Mouse (Mus musculus) intestine, postnatal 0 days (tissue): Measurements from ENCODE around the gene Shank2. TPM values are rescaled to one million over a fixed set of nuclear protein-coding genes. Genes with fewer than 3 reads are reported as not detected.

Experiments
- ATAC-seq: fragments of 200-750 bp; cut with Nextera tagmentation; 2 replicates; pipeline ENCODE4 v1.8.0; 2017; ENCODE audit warnings: mild to moderate bottlenecking, moderate TSS enrichment, moderate library complexity
- H3K27ac ChIP-seq: fragments of 300-500 bp; sonication (generic); 2 replicates; pipeline ENCODE4 v1.5.1; 2014; ENCODE audit warnings: mild to moderate bottlenecking, low read depth, low read length, moderate library complexity
- H3K27me3 ChIP-seq: fragments of 300-500 bp; sonication (generic); replicated peaks from 2 replicates; pipeline ENCODE4 v1.6.1; 2014; ENCODE audit warnings: low read length, mixed read lengths; ENCODE audit not compliant: control insufficient read depth, insufficient read depth
- H3K36me3 ChIP-seq: fragments of 300-500 bp; sonication (generic); 2 replicates; pipeline ENCODE4 v1.6.1; 2014; ENCODE audit warnings: mild to moderate bottlenecking, moderate library complexity; ENCODE audit not compliant: control insufficient read depth, insufficient read depth
- H3K4me1 ChIP-seq: fragments of 300-500 bp; sonication (generic); replicated peaks from 2 replicates; pipeline ENCODE4 v1.6.1; 2014; ENCODE audit warnings: antibody characterized with exemption, low read length, mixed read lengths; ENCODE audit not compliant: control insufficient read depth, insufficient read depth
- H3K4me2 ChIP-seq: fragments of 300-500 bp; sonication (generic); replicated peaks from 2 replicates; pipeline ENCODE4 v1.6.1; 2014; ENCODE audit warnings: low read depth, mild to moderate bottlenecking, moderate library complexity
- H3K4me3 ChIP-seq: fragments of 300-500 bp; sonication (generic); 2 replicates; pipeline ENCODE4 v1.5.1; 2014; ENCODE audit warnings: low read depth, low read length
- H3K9ac ChIP-seq: fragments of 300-500 bp; sonication (generic); 2 replicates; pipeline ENCODE4 v1.6.1; 2014; ENCODE audit warnings: mild to moderate bottlenecking, low read depth, low read length
- H3K9me3 ChIP-seq: fragments of 300-500 bp; sonication (generic); 2 replicates; pipeline ENCODE4 v1.6.1; 2016; ENCODE audit warnings: mixed run types; ENCODE audit not compliant: control insufficient read depth
- CTCF ChIP-seq: sonication (generic); IDR thresholded peaks from 2 replicates; pipeline ENCODE4 v1.5.1; 2016; ENCODE audit warnings: low read depth, mild to moderate bottlenecking, control low read depth, antibody characterized with exemption, moderate library complexity
- WGBS: fragments of 180-500 bp; shearing (Covaris S2); extraction: QIAGEN DNeasy Blood & Tissue Kit; methylation state at CpG from one replicate; pipeline ENCODE4 v1.1.7; 2014; 5-methylcytosine and 5-hydroxymethylcytosine counted together
- polyA plus RNA-seq: library from polyadenylated mRNA; unstranded; fragments of >200 nt; fragmentation: Nextera tagmentation; extraction: Ambion mirVana; gene quantifications from 2 replicates; pipeline ENCODE4 v1.2.1, GENCODE M21; 2015

Shank2 gene
- polyA plus RNA-seq, 1 experiment from 2014 or later = 0.74 TPM

DNA sequence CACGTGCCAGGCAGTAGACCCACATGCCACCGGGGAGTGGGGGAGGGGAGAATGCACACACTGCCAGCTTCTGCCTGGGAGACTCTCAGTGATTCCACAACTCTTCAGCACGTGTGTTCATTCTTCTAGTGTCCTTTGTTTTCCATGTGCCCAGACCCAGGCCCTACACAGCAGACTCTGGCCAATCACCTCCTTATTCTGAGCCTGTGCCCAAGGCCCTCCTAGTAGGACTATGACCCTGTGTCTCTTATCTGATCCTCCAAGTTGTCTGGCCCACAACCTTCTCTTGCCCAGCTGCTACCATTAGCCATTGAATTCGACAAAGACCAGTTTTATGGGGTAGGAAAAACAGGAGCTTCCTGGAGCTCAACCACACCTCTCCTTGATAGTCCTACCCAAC, 400.8 kb downstream of the Shank2 start:
- WGBS = 54% methylated on average over 4 of the region's 4 CpGs
- no peak for TF ChIP-seq CTCF
- Histone ChIP-seq H3K9ac (no peak overlapping the region), H3K4me1 (no peaks in the 10 kb centered on the region), H3K27me3 (no peaks in the 10 kb centered on the region), H3K27ac (no peak overlapping the region), H3K4me3 (no peak overlapping the region), H3K36me3 (no peaks in the 10 kb centered on the region; the same call in 1 of the 2 replicates), H3K4me2 (no peak overlapping the region), H3K9me3 (no peaks in the 10 kb centered on the region)
- ATAC-seq = peak; percentile 52; the same call in 1 of the 2 replicates

DNA sequence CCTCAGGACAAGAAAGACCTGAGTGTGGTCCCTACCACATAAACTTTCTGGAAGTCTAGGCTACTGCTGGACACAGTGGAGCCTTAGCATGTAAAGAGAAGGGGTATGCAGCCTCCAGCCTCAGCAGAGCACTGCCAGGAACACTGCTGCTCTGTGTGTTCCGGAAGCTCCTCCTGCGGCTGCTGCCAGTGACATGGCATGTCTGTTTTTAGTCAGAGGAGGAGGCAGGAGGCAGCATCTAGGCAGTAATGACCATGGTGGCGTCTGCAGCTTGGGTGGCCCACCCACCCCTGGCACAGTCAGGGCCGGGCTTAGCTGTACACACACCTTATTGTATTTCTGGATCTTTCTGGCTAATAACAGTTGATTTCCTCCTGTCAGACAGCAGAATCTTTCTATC, 405.9 kb downstream of the Shank2 start:
- Histone ChIP-seq H3K4me3 (no peak overlapping the region), H3K4me2 (no peak overlapping the region), H3K36me3 (no peaks in the 10 kb centered on the region; the same call in 1 of the 2 replicates), H3K9ac (no peak overlapping the region), H3K27ac (no peak overlapping the region), H3K27me3 (no peaks in the 10 kb centered on the region), H3K4me1 (no peaks in the 10 kb centered on the region), H3K9me3 (no peaks in the 10 kb centered on the region)
- ATAC-seq = no peak
- 56% methylated on average over 4 of the region's 4 CpGs for WGBS
- no peak for TF ChIP-seq CTCF

DNA sequence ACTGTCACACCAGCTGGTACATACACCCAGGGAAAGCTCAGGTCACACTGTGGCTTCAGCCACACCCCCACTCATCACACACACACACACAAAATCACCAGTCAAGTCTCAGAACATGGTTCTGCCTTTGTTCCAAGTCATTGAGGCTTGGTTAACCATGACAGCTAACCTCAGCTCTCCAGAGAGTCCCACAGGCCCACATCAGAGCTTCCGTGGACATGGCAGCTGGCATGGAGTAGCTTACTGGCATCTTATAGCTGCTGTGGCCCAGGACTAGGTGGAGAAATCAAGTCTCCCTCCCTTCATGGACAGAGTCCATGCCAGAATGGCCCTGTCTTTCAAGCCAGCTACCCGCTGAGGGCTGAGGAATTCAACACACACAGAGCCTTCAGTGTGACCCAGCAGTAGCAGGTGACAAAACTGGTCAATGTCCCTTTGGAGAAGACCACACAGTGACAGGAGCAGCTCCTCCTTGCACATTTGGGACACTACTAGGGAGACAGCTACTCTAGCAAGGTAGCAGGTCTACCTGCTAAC, 406.8 kb downstream of the Shank2 start:
- Histone ChIP-seq H3K4me2 (no peak overlapping the region), H3K4me3 (no peak overlapping the region), H3K9ac (no peak overlapping the region), H3K4me1 (no peaks in the 10 kb centered on the region), H3K36me3 (no peaks in the 10 kb centered on the region; the same call in 1 of the 2 replicates), H3K9me3 (no peaks in the 10 kb centered on the region), H3K27ac (no peak overlapping the region), H3K27me3 (no peaks in the 10 kb centered on the region)
- WGBS = 89% methylated on average over 2 of the region's 2 CpGs
- TF ChIP-seq CTCF = no peak
- no peak for ATAC-seq

DNA sequence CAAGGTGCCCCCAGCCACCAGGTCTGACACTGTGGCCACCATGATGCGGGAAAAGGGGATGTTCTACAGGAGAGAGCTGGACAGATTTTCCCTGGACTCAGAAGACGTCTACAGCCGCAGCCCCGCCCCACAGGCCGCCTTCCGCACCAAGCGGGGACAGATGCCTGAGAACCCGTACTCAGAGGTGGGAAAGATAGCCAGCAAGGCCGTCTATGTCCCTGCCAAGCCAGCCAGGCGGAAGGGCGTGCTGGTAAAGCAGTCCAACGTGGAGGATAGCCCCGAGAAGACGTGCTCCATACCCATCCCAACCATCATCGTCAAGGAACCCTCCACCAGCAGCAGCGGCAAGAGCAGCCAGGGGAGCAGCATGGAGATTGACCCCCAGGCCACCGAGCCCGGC, 408.0 kb downstream of the Shank2 start:
- Histone ChIP-seq H3K9ac (no peak overlapping the region), H3K4me2 (no peak overlapping the region), H3K4me3 (no peak overlapping the region), H3K27ac (no peak overlapping the region), H3K4me1 (no peaks in the 10 kb centered on the region), H3K36me3 (no peaks in the 10 kb centered on the region; the same call in 1 of the 2 replicates), H3K27me3 (no peaks in the 10 kb centered on the region), H3K9me3 (no peaks in the 10 kb centered on the region)
- TF ChIP-seq CTCF = no peak
- WGBS = 78% methylated on average over 18 of the region's 18 CpGs
- ATAC-seq = no peak

- Histone ChIP-seq H3K9ac (no peak overlapping the region), H3K9me3 (no peaks in the 10 kb centered on the region), H3K27ac (no peak overlapping the region), H3K4me3 (no peak overlapping the region), H3K4me1 (no peaks in the 10 kb centered on the region), H3K27me3 (no peaks in the 10 kb centered on the region), H3K4me2 (no peak overlapping the region), H3K36me3 (no peaks in the 10 kb centered on the region; the same call in 1 of the 2 replicates)
- WGBS = 63% methylated on average over 22 of the region's 22 CpGs
- no peak for ATAC-seq
- no peak for TF ChIP-seq CTCF
Measured at GRCm38 (mm10) chr7:144411967-144412906, 410.5 kb downstream of the Shank2 start.

DNA sequence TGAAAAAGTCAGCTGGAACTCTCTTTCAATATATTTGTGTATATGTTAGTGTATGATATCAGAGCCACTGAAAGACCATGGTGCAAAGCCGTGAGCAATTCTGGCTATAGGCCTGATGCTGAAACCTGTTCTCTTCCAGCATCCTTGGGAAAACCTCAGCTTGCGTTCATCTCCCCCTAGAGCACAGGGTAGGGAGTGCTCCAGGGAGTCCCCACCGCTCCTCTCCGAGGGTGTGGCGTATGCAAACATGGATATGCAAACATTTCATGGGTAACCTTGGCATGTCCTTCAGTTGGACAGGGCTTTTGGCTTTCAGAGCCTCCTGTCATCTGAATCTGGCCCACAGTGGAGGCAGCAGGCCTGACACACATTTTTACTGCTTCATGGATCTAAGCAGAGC, 412.9 kb downstream of the Shank2 start:
- Histone ChIP-seq H3K36me3 (no peaks in the 10 kb centered on the region; the same call in 1 of the 2 replicates), H3K4me2 (no peak overlapping the region), H3K9ac (no peak overlapping the region), H3K4me3 (no peak overlapping the region), H3K27me3 (no peaks in the 10 kb centered on the region), H3K27ac (no peak overlapping the region), H3K4me1 (no peaks in the 10 kb centered on the region), H3K9me3 (no peaks in the 10 kb centered on the region)
- 64% methylated on average over 5 of the region's 5 CpGs for WGBS
- ATAC-seq = no peak
- peak; percentile 36 for TF ChIP-seq CTCF
